Mouse (Mus musculus) limb, embryonic 12.5 days (tissue): ENCODE measurements around the gene Cdh13. TPM values are rescaled to one million over a fixed set of nuclear protein-coding genes. Genes with fewer than 3 reads are reported as not detected.

Experiments used
- ATAC-seq: fragments of 200-750 bp; cut with Nextera tagmentation; 2 replicates; pipeline ENCODE4 v1.8.0; 2017; ENCODE audit warnings: low read depth, moderate TSS enrichment; ENCODE audit not compliant: insufficient number of reproducible peaks, insufficient read depth, low FRiP score, low TSS enrichment
- H3K27ac ChIP-seq: fragments of 300-500 bp; sonication (generic); 2 replicates; pipeline ENCODE4 v1.5.1; 2016; ENCODE audit warnings: mild to moderate bottlenecking, moderate library complexity
- H3K27me3 ChIP-seq: fragments of 300-500 bp; sonication (generic); 2 replicates; pipeline ENCODE4 v1.6.1; 2016; ENCODE audit warnings: mild to moderate bottlenecking, moderate library complexity
- H3K36me3 ChIP-seq: fragments of 300-500 bp; sonication (generic); 2 replicates; pipeline ENCODE4 v1.6.1; 2016; ENCODE audit warnings: mild to moderate bottlenecking, moderate library complexity
- H3K4me1 ChIP-seq: fragments of 300-500 bp; sonication (generic); replicated peaks from 2 replicates; pipeline ENCODE4 v1.6.1; 2016
- H3K4me2 ChIP-seq: fragments of 300-500 bp; sonication (generic); 2 replicates; pipeline ENCODE4 v1.6.1; 2016; ENCODE audit warnings: mild to moderate bottlenecking, moderate library complexity
- H3K4me3 ChIP-seq: fragments of 300-500 bp; sonication (generic); replicated peaks from 2 replicates; pipeline ENCODE4 v1.5.1; 2016; ENCODE audit warnings: mild to moderate bottlenecking
- H3K9ac ChIP-seq: fragments of 300-500 bp; sonication (generic); replicated peaks from 2 replicates; pipeline ENCODE4 v1.6.1; 2016; ENCODE audit warnings: mild to moderate bottlenecking, moderate library complexity
- H3K9me3 ChIP-seq: fragments of 300-500 bp; sonication (generic); 2 replicates; pipeline ENCODE4 v1.6.1; 2016; ENCODE audit warnings: mild to moderate bottlenecking, moderate library complexity
- WGBS: fragments of 180-500 bp; shearing (Covaris S2); methylation state at CpG from one replicate; pipeline ENCODE4 v1.1.7; 2016; 5-methylcytosine and 5-hydroxymethylcytosine counted together
- polyA plus RNA-seq: library from polyadenylated mRNA; unstranded; fragments of >200 nt; fragmentation: Nextera tagmentation; extraction: Ambion mirVana; gene quantifications from 2 replicates; pipeline ENCODE4 v1.2.1, GENCODE M21; 2016

The Cdh13 gene
- polyA plus RNA-seq, 1 experiment from 2014 or later, result 8.0 TPM

DNA sequence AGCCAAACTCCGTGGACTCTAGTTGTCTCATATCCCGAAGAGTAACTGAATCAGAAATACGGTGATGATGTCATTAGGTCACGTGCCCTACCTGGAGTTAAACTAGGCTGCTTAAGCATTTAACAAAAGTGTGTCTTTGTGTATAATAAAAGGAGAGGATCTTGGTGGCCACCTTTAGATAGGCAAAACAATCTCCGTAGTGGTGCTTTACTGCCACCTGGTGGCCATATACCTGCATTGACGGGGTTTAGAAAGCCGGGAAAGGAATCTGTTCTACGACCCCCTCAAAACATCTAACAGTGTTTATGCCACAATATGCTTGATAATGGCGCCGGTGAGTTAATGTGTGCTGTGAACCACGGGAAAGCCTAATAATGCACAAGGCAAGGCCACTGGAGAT, 781.0 kb downstream of the Cdh13 start:
- Histone ChIP-seq H3K27me3 (peaks cover 6% of the 10 kb centered on the region), H3K9ac (no peak overlapping the region), H3K4me3 (no peak overlapping the region), H3K27ac (no peak overlapping the region), H3K4me1 (no peaks in the 10 kb centered on the region), H3K36me3 (no peaks in the 10 kb centered on the region), H3K9me3 (no peaks in the 10 kb centered on the region), H3K4me2 (no peak overlapping the region)
- no peak for ATAC-seq
- WGBS, result 23% methylated on average over 11 of the region's 11 CpGs

DNA sequence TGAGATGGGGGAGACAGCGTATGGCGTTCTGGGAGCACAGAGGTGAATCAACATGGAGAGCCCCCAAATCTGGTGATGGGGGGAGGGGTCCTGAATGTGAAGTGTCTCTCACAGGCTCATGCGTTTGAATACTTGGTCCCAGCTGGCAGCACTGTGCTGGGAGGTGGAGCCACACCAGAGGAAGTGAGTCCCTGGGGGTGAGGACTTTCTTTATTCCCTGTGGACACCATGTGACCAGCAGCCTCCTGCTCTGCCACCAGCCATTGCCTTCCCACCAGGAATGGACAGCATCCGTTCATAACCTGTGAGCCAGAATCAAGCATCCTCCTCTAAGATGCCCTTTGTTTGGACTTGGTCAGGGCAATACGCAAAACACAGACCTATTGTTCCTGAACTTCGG, 788.8 kb downstream of the Cdh13 start:
- WGBS, result 82% methylated on average over 6 of the region's 6 CpGs
- Histone ChIP-seq H3K4me1 (peaks cover 9% of the 10 kb centered on the region; the same call in 1 of the 2 replicates), H3K4me3 (no peak overlapping the region), H3K4me2 (no peak overlapping the region), H3K27me3 (no peaks in the 10 kb centered on the region), H3K27ac (no peak overlapping the region), H3K9ac (no peak overlapping the region), H3K9me3 (no peaks in the 10 kb centered on the region), H3K36me3 (no peaks in the 10 kb centered on the region)
- ATAC-seq, result no peak

DNA sequence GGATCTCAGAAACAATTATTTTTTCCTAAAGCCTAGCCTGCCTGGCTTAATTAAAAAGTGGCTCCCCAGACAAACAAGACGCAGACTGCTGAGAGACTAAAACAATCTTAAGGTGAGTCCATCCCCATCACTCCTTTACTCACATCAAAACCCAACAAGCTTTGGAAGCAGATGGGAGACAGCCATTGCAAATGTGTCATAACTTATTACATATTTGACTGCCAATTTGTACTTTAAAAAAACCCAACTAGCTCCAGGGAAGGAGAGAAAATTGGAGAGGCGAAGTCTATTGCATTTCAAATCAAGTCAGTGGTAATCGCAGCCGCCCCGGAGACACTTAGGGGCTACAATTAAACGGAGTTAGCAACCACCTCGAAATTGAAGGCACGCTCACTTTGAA, 801.5 kb downstream of the Cdh13 start:
- Histone ChIP-seq H3K9me3 (no peaks in the 10 kb centered on the region), H3K27me3 (no peaks in the 10 kb centered on the region), H3K4me3 (no peak overlapping the region), H3K9ac (no peak overlapping the region), H3K36me3 (no peaks in the 10 kb centered on the region), H3K4me2 (no peak overlapping the region), H3K4me1 (no peaks in the 10 kb centered on the region), H3K27ac (no peak overlapping the region)
- ATAC-seq, result no peak
- WGBS, result 84% methylated on average over 8 of the region's 8 CpGs

DNA sequence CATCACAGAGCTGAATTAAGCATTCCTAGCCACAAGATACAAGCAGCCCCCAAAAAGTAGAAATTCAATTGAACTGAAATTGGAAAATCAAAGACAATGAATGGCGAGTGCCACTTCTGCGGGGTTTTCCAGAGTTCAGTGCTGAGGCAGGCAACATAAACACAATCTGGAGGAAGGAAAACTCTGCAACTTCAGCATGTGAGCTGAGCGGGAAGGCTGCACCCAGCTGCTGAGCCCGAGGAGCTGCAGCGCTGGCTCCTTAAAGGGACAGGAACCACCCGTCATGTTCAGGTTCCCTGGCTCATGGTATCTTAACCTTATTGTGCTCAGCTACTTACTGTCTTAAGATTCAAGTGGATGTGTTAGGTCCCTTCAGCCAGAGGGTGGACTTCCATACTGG, 814.7 kb downstream of the Cdh13 start:
- Histone ChIP-seq H3K36me3 (no peaks in the 10 kb centered on the region), H3K9me3 (no peaks in the 10 kb centered on the region; the same call in 1 of the 2 replicates), H3K9ac (no peak overlapping the region), H3K4me3 (no peak overlapping the region), H3K27ac (no peak overlapping the region), H3K4me1 (no peaks in the 10 kb centered on the region), H3K4me2 (no peak overlapping the region), H3K27me3 (no peaks in the 10 kb centered on the region)
- 31% methylated on average over 6 of the region's 6 CpGs for WGBS
- ATAC-seq, result no peak

DNA sequence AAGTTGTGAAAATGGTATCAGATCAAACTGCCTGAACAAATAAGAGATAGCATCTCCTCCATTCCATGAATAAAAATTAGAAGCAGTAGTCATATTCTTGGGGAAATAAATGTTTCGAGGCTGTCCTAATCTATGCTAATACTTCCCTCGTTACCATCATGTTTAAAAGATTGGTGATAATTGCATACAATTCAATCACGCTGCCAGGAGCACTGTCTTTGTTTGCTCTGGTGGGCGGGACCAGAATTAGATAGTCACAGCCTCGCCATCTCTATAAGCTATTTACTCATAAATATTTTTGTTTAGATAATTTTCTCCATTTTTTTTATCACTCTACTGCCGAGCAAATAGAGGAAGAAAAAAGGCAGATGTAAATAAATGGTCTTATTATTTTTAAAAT, 819.3 kb downstream of the Cdh13 start:
- Histone ChIP-seq H3K27me3 (no peaks in the 10 kb centered on the region), H3K36me3 (no peaks in the 10 kb centered on the region), H3K27ac (no peak overlapping the region), H3K4me2 (no peak overlapping the region), H3K4me1 (no peaks in the 10 kb centered on the region), H3K4me3 (no peak overlapping the region), H3K9ac (no peak overlapping the region), H3K9me3 (no peaks in the 10 kb centered on the region; the same call in 1 of the 2 replicates)
- WGBS, result 79% methylated on average over 6 of the region's 6 CpGs
- no peak for ATAC-seq

DNA sequence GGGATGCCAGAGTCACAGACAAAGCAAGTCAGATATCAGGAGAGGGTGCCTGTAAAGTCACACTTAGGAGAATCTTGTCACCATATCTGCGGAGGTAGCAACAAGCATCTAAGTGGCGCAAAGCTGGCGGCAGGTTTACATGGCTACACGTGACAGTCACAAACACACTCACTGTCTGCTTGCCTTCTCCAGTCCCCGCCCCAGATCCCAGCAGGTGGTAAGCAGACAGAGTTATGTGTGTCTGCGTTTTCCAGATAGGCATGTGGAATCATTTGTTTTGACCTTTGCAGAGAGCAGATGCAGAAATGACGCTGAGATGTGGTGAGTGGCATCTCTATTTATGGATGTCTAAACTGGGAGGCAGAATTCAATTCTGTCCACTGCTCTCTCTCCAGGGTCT, 826.1 kb downstream of the Cdh13 start:
- Histone ChIP-seq H3K36me3 (no peaks in the 10 kb centered on the region), H3K27me3 (no peaks in the 10 kb centered on the region), H3K9me3 (no peaks in the 10 kb centered on the region), H3K4me3 (no peak overlapping the region), H3K9ac (no peak overlapping the region), H3K4me1 (no peaks in the 10 kb centered on the region), H3K27ac (no peak overlapping the region), H3K4me2 (no peak overlapping the region)
- no peak for ATAC-seq
- WGBS, result 76% methylated on average over 7 of the region's 7 CpGs

DNA sequence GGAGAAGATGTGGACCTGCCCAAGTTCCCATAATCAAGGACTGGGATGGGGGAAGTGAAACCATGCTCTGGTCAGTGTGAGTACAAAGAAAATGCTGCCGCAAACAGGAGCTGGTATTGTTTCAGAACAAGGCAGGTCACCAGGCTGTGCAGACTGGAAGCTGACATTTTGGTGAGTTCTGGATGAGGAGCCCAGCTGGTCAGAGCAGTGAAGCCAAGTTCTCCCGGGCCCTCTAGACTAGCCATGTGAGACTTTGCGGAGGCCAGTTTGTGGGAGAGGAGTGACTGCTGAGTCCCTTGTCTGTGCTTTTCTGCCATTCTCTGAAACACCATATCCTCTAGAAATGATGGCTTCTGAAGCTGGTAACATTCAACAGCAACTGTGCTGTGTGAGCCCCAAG, 829.3 kb downstream of the Cdh13 start:
- Histone ChIP-seq H3K9ac (no peak overlapping the region), H3K4me3 (no peak overlapping the region), H3K4me1 (no peaks in the 10 kb centered on the region), H3K9me3 (no peaks in the 10 kb centered on the region), H3K4me2 (no peak overlapping the region), H3K27me3 (no peaks in the 10 kb centered on the region; the same call in 1 of the 2 replicates), H3K36me3 (no peaks in the 10 kb centered on the region), H3K27ac (no peak overlapping the region)
- 90% methylated on average over 3 of the region's 3 CpGs for WGBS
- no peak for ATAC-seq

DNA sequence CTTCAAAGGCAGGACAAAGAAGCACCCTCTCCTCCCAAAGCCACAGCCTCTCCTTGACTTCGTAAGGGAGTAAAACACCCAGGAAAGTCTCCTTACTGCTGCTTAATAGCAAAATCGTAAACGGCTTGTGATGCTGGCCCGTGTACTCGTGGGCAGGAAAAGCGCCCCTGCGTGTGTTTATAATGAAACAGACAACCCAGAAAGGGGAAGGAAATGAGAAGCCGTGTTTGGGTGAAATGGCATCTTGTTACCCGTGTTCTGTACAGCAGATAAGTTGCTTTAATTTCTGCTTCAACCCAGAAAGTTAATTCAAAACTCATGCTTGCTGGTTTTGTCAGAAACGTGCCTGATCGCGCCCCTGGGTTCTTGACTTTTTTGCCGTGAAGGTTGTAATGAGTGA, 837.7 kb downstream of the Cdh13 start:
- ATAC-seq, result no peak
- H3K27ac ChIP-seq, result no peak overlapping the region
- WGBS, result 38% methylated on average over 13 of the region's 13 CpGs
- no peaks in the 10 kb centered on the region for H3K9me3 ChIP-seq
- no peak overlapping the region for H3K9ac ChIP-seq
- no peaks in the 10 kb centered on the region for H3K36me3 ChIP-seq
- no peak overlapping the region for H3K4me3 ChIP-seq
- H3K27me3 ChIP-seq, result no peaks in the 10 kb centered on the region; the same call in 1 of the 2 replicates
- peak overlapping the region; percentile 35; the same call in 1 of the 2 replicates for H3K4me2 ChIP-seq
- peaks cover 10% of the 10 kb centered on the region for H3K4me1 ChIP-seq

DNA sequence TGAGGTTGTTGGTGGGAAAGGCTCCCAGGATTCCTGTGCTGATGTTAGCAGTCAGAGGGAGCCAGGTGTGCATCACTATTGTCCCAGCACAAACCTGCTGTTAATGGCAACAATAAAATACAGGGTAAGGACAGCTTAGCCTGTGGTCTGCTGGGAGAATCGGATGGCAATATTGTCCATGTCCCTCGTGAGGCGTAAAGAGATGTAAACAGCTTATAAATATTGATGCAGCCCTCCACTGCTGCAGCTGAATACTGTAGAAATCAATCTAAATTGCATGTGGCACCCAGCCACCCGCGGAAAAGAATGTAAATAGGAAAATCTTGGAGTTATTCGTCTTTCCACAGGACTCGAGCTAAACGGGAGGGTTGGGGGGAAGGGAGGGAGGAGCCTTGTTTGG, 844.3 kb downstream of the Cdh13 start:
- Histone ChIP-seq H3K9ac (no peak overlapping the region), H3K4me2 (no peak overlapping the region), H3K4me1 (no peaks in the 10 kb centered on the region), H3K36me3 (no peaks in the 10 kb centered on the region), H3K9me3 (no peaks in the 10 kb centered on the region), H3K4me3 (no peak overlapping the region), H3K27me3 (no peaks in the 10 kb centered on the region), H3K27ac (no peak overlapping the region)
- no peak for ATAC-seq
- WGBS, result 69% methylated on average over 8 of the region's 8 CpGs

DNA sequence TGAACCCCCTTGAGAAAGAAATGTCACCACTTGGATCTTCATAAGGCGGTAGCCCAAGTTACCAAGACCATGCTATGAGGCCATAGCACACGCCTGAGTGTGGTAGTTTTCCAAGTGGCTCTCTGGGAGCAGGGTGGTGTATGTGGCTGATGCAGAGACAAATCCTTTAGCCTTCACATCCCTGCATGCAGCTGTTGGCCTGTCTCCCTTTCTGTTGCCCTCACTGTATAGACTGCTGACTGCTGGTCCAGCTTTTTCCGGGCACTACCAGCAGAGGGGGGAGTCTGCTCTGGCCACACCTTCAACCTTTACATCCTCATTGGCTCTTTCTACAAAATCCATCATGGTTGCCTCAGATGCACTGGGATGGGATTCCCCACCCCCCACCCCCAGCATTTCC, 844.7 kb downstream of the Cdh13 start:
- Histone ChIP-seq H3K27ac (no peak overlapping the region), H3K4me3 (no peak overlapping the region), H3K9me3 (no peaks in the 10 kb centered on the region), H3K9ac (no peak overlapping the region), H3K4me2 (no peak overlapping the region), H3K27me3 (no peaks in the 10 kb centered on the region), H3K36me3 (no peaks in the 10 kb centered on the region), H3K4me1 (no peaks in the 10 kb centered on the region)
- no peak for ATAC-seq
- 82% methylated on average over 3 of the region's 3 CpGs for WGBS

DNA sequence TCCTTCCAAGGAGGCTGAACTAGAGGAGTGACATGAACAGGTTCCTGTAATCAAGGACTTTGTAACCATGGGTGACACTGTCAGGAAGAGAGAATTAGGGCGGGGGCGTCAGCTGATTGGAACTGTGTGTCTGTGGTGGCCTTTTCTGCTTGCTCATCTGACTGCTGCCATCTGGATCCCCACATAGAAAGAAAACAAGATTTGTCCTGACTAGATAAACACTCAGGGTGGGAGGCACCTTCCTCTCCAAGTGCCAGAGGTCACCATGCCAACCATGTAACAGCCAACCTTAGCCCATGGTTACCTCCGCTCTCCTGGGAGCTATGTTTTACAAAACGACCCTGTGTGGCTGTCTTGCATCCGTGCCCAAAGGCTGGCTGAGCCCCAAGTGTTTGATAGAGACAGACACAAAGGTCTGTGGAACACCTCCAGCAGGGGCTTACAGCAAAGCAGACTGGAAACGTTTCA, 873.0 kb downstream of the Cdh13 start:
- Histone ChIP-seq H3K4me2 (no peak overlapping the region), H3K4me3 (no peak overlapping the region), H3K4me1 (no peaks in the 10 kb centered on the region), H3K9me3 (no peaks in the 10 kb centered on the region), H3K27me3 (no peaks in the 10 kb centered on the region), H3K9ac (no peak overlapping the region), H3K36me3 (no peaks in the 10 kb centered on the region), H3K27ac (no peak overlapping the region)
- no peak for ATAC-seq
- 77% methylated on average over 6 of the region's 6 CpGs for WGBS

DNA sequence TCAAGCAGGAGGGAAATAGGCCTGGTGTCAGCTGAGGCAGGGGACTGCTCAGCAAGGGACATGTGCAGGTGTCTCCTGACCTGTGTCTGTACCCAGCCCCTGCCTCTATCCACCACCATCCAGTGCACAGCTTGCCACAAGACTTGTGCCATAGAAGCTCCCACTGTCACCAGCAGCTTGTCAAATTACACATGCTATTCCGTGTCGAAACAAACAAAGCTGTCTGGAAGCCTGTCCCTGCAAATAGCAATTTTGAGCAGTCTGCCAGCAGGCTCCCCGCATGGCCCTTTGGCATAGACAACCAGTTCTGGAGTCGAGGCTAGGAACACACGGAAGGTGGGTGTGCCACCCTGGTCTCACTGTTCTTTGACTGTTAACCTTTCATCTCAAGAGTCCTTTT, 875.1 kb downstream of the Cdh13 start:
- WGBS, result 76% methylated on average over 5 of the region's 5 CpGs
- Histone ChIP-seq H3K9ac (no peak overlapping the region), H3K36me3 (no peaks in the 10 kb centered on the region), H3K4me2 (no peak overlapping the region), H3K27me3 (no peaks in the 10 kb centered on the region), H3K4me1 (no peaks in the 10 kb centered on the region), H3K4me3 (no peak overlapping the region), H3K9me3 (no peaks in the 10 kb centered on the region), H3K27ac (no peak overlapping the region)
- ATAC-seq, result no peak
